Mouse (Mus musculus) forebrain, embryonic 11.5 days (tissue): ENCODE results near the gene Erp29. TPM values are rescaled to one million over a fixed set of nuclear protein-coding genes. Genes with fewer than 3 reads are reported as not detected.
A peak's percentile ranks its signal among the peaks of the same experiment; 100 is the strongest.

Source experiments
- ATAC-seq: fragments of 200-750 bp; cut with Nextera tagmentation; replicated peaks from 2 replicates; pipeline ENCODE4 v1.8.0; 2017; ENCODE audit warnings: moderate TSS enrichment; ENCODE audit not compliant: low FRiP score
- DNase-seq: peaks from one replicate; pipeline ENCODE4 v3.0.0-alpha.2; 2017; ENCODE audit warnings: low spot score
- H3K27ac ChIP-seq: fragments of 300-500 bp; sonication (generic); 2 replicates; pipeline ENCODE4 v1.5.1; 2014; ENCODE audit warnings: low read depth, low read length
- H3K27me3 ChIP-seq: fragments of 300-500 bp; sonication (generic); 2 replicates; pipeline ENCODE4 v1.6.1; 2014; ENCODE audit warnings: mild to moderate bottlenecking, low read length, mixed read lengths; ENCODE audit not compliant: control insufficient read depth, insufficient read depth
- H3K36me3 ChIP-seq: fragments of 300-500 bp; sonication (generic); 2 replicates; pipeline ENCODE4 v1.6.1; 2014; ENCODE audit warnings: mild to moderate bottlenecking, low read length, moderate library complexity, mixed read lengths; ENCODE audit not compliant: control insufficient read depth, insufficient read depth
- H3K4me1 ChIP-seq: fragments of 300-500 bp; sonication (generic); replicated peaks from 2 replicates; pipeline ENCODE4 v1.6.1; 2014; ENCODE audit warnings: low read length, mixed read lengths; ENCODE audit not compliant: control insufficient read depth, insufficient read depth
- H3K4me2 ChIP-seq: fragments of 300-500 bp; sonication (generic); 2 replicates; pipeline ENCODE4 v1.6.1; 2014; ENCODE audit warnings: low read depth, mild to moderate bottlenecking, low read length, moderate library complexity, mixed read lengths; ENCODE audit not compliant: severe bottlenecking
- H3K4me3 ChIP-seq: fragments of 300-500 bp; sonication (generic); 2 replicates; pipeline ENCODE4 v1.5.1; 2014; ENCODE audit warnings: low read depth, low read length
- H3K9ac ChIP-seq: fragments of 300-500 bp; sonication (generic); 2 replicates; pipeline ENCODE4 v1.6.1; 2014; ENCODE audit warnings: low read length
- H3K9me3 ChIP-seq: fragments of 300-500 bp; sonication (generic); 2 replicates; pipeline ENCODE4 v1.6.1; 2016; ENCODE audit warnings: low read length, mixed read lengths; ENCODE audit not compliant: control insufficient read depth
- WGBS: fragments of 180-500 bp; shearing (Covaris S2); extraction: QIAGEN DNeasy Blood & Tissue Kit; methylation state at CpG from one replicate; pipeline ENCODE4 v1.1.7; 2014; 5-methylcytosine and 5-hydroxymethylcytosine counted together
- polyA plus RNA-seq: library from polyadenylated mRNA; unstranded; fragments of >200 nt; fragmentation: Nextera tagmentation; extraction: Ambion mirVana; gene quantifications from 2 replicates; pipeline ENCODE4 v1.2.1, GENCODE M21; 2014

The Erp29 gene
- polyA plus RNA-seq, 1 experiment from 2014 or later, result 119 TPM

- Histone ChIP-seq H3K27me3 (peaks cover 4% of the 10 kb centered on the region; the same call in 1 of the 2 replicates), H3K36me3 (peaks cover 5% of the 10 kb centered on the region; the same call in 1 of the 2 replicates), H3K9me3 (no peaks in the 10 kb centered on the region), H3K4me2 (peak overlapping the region; percentile 67; the same call in 1 of the 2 replicates), H3K4me3 (peak overlapping the region; percentile 75), H3K27ac (no peak overlapping the region), H3K4me1 (peaks cover 8% of the 10 kb centered on the region; the same call in 1 of the 2 replicates), H3K9ac (peak overlapping the region; percentile 77)
- ATAC-seq (no peak), DNase-seq (no peak)
- 54% methylated on average over 10 of the region's 10 CpGs for WGBS
Observed at GRCm38 (mm10) chr5:121383857-121384756, 68.2 kb downstream of the Erp29 start.

- peaks cover 5% of the 10 kb centered on the region; the same call in 1 of the 2 replicates for H3K36me3 ChIP-seq
- H3K9me3 ChIP-seq, result no peaks in the 10 kb centered on the region
- H3K4me1 ChIP-seq, result peaks cover 4% of the 10 kb centered on the region; the same call in 1 of the 2 replicates
- no peaks in the 10 kb centered on the region for H3K27me3 ChIP-seq
- ATAC-seq, result no peak
- H3K4me2 ChIP-seq, result no peak overlapping the region
- DNase-seq, result no peak
- 94% methylated on average over 2 of the region's 2 CpGs for WGBS
- H3K9ac ChIP-seq, result no peak overlapping the region
- no peak overlapping the region for H3K4me3 ChIP-seq
- H3K27ac ChIP-seq, result no peak overlapping the region
Observed at GRCm38 (mm10) chr5:121380692-121381091, 71.6 kb downstream of the Erp29 start.

GRCm38 (mm10) chr5:121378678-121379256 is 73.5 kb downstream of the Erp29 start:
- no peaks in the 10 kb centered on the region for H3K9me3 ChIP-seq
- H3K9ac ChIP-seq, result no peak overlapping the region
- no peak overlapping the region for H3K27ac ChIP-seq
- H3K4me1 ChIP-seq, result no peaks in the 10 kb centered on the region
- no peaks in the 10 kb centered on the region for H3K27me3 ChIP-seq
- no peak for DNase-seq
- ATAC-seq, result no peak
- no peak overlapping the region for H3K4me2 ChIP-seq
- WGBS, result 93% methylated on average over 13 of the region's 13 CpGs
- H3K36me3 ChIP-seq, result peaks cover 11% of the 10 kb centered on the region; the same call in 1 of the 2 replicates
- H3K4me3 ChIP-seq, result no peak overlapping the region

Other genes with a start within 250 kb of the Erp29 start
- 586 and 620 TPM in 2 replicates for gene Rpl6, start 248.0 kb downstream of the Erp29 start, polyA plus RNA-seq
- gene Hectd4, start 232.3 kb downstream of the Erp29 start, polyA plus RNA-seq, result 11.5 and 13.4 TPM in 2 replicates
- 78.5 and 84.6 TPM in 2 replicates for gene Trafd1, start 66.9 kb downstream of the Erp29 start, polyA plus RNA-seq
- gene Naa25, start 54.6 kb downstream of the Erp29 start, polyA plus RNA-seq, result 53.2 and 53.4 TPM in 2 replicates
- gene Tmem116, start 613 bp downstream of the Erp29 start, polyA plus RNA-seq, result 1.4 and 1.9 TPM in 2 replicates
- 0.07 TPM in 1 of 2 replicates, not detected in the other for gene Adam1b, start 50.9 kb upstream of the Erp29 start, polyA plus RNA-seq
- 2.0 and 3.4 TPM in 2 replicates for gene Adam1a, start 93.0 kb upstream of the Erp29 start, polyA plus RNA-seq
- not detected in 2 replicates for gene Gm42878, start 93.0 kb upstream of the Erp29 start, polyA plus RNA-seq
- 58.2 and 62.2 TPM in 2 replicates for gene Mapkapk5, start 93.4 kb upstream of the Erp29 start, polyA plus RNA-seq
- 53.7 and 58.4 TPM in 2 replicates for gene Aldh2, start 141.3 kb upstream of the Erp29 start, polyA plus RNA-seq
- 1.5 and 1.9 TPM in 2 replicates for gene Acad12, start 166.4 kb upstream of the Erp29 start, polyA plus RNA-seq
- gene Acad10, start 208.0 kb upstream of the Erp29 start, polyA plus RNA-seq, result 1.9 TPM in 2 replicates
- 45.5 and 48.1 TPM in 2 replicates for gene Brap, start 208.1 kb upstream of the Erp29 start, polyA plus RNA-seq